ENCODE assay signal across 8 mouse cellular contexts in the genomic region with DNA sequence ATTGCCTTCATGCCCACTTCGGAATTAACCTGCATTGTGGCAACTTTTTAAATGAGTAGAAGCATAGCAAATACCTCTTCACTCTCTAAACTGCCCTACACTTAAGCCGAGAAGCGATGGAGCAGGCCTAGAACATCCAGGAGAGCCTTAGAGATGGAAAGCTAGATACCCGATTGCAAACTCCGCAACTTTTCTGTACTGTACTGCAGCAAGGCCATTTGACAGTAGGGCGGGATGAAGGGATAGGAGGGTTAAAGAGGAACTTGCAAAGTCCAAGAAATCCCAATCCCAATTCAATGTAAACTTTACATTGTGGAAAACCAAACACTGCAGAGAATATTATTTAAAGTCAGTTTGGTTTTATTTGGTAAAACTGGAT. TPM values are rescaled to one million over a fixed set of nuclear protein-coding genes. Genes with fewer than 3 reads are reported as not detected.
DNase-seq lines count a peak whose midpoint lies in the region; ATAC-seq and TF ChIP-seq lines count a peak whose summit lies in the region.

No protein-coding gene starts in this region.

- H3K4me1 ChIP-seq in heart, postnatal 0 days (ENCODE audit: control insufficient read depth, insufficient read depth): peaks cover 17% of the 10 kb centered on the region
- H3K4me1 ChIP-seq in hindbrain, embryonic 14.5 days (replicated peaks; ENCODE audit: control insufficient read depth, insufficient read depth, low read length): peaks cover 24% of the 10 kb centered on the region
- H3K4me1 ChIP-seq in midbrain, embryonic 12.5 days: peaks cover 24% of the 10 kb centered on the region

- no peaks in the 10 kb centered on the region for H3K9me3 ChIP-seq in heart, postnatal 0 days (replicated peaks; ENCODE audit: control insufficient read depth, low read length)
- no peaks in the 10 kb centered on the region for H3K9me3 ChIP-seq in hindbrain, embryonic 14.5 days (ENCODE audit: control insufficient read depth, low read length)
- H3K9me3 ChIP-seq in midbrain, embryonic 12.5 days: no peaks in the 10 kb centered on the region

- no peaks in the 10 kb centered on the region for H3K36me3 ChIP-seq in heart, postnatal 0 days (replicated peaks; ENCODE audit: control insufficient read depth, insufficient read depth, low read length)
- no peaks in the 10 kb centered on the region for H3K36me3 ChIP-seq in hindbrain, embryonic 14.5 days (replicated peaks; ENCODE audit: control insufficient read depth, insufficient read depth)
- no peaks in the 10 kb centered on the region for H3K36me3 ChIP-seq in midbrain, embryonic 12.5 days

- ATAC-seq in heart, postnatal 0 days (ENCODE audit: insufficient read depth, low read depth): no peak
- no peak for ATAC-seq in hindbrain, embryonic 14.5 days (ENCODE audit: low FRiP score)
- no peak for ATAC-seq in midbrain, embryonic 12.5 days (ENCODE audit: low FRiP score, low read depth)

- no peak for DNase-seq in heart, postnatal 0 days (ENCODE audit: low spot score)
- DNase-seq in heart, adult 8-10 months (ENCODE audit: low spot score): no peak
- peak; percentile 64 for DNase-seq in adipocyte (ENCODE audit: low spot score)
- no peak for DNase-seq in hindbrain, embryonic 14.5 days (ENCODE audit: low spot score)
- DNase-seq in c-Kit-positive CD71-positive TER-119-positive erythroid progenitor cells, embryonic 14.5 days (ENCODE audit: low spot score): no peak
- DNase-seq in right cerebral cortex, adult 18-20 months: no peak
- no peak for DNase-seq in cerebellum, adult 11 months

- TF ChIP-seq EP300 in heart, postnatal 0 days (IDR thresholded peaks at IDR 0.05; ENCODE audit: low read depth): no peak

- peak overlapping the region; percentile 70 for H3K4me2 ChIP-seq in heart, postnatal 0 days (ENCODE audit: low read depth, low read length)
- peak overlapping the region; percentile 94 for H3K4me2 ChIP-seq in hindbrain, embryonic 14.5 days (replicated peaks)
- H3K4me2 ChIP-seq in midbrain, embryonic 12.5 days (replicated peaks): peak overlapping the region; percentile 78

- peak overlapping the region; percentile 99 for H3K9ac ChIP-seq in heart, postnatal 0 days (replicated peaks; ENCODE audit: low read depth, low read length)
- peak overlapping the region; percentile 93 for H3K9ac ChIP-seq in hindbrain, embryonic 14.5 days
- H3K9ac ChIP-seq in midbrain, embryonic 12.5 days (replicated peaks): peak overlapping the region; percentile 97

- H3K27ac ChIP-seq in heart, postnatal 0 days (ENCODE audit: low read depth): peak overlapping the region; percentile 98
- H3K27ac ChIP-seq in hindbrain, embryonic 14.5 days: peak overlapping the region; percentile 95
- H3K27ac ChIP-seq in midbrain, embryonic 12.5 days (replicated peaks): peak overlapping the region; percentile 94; the same call in 1 of the 2 replicates

- peak overlapping the region; percentile 97 for H3K4me3 ChIP-seq in heart, postnatal 0 days (ENCODE audit: low read depth, low read length)
- peak overlapping the region; percentile 97 for H3K4me3 ChIP-seq in hindbrain, embryonic 14.5 days (replicated peaks; ENCODE audit: low read length)
- H3K4me3 ChIP-seq in midbrain, embryonic 12.5 days: peak overlapping the region; percentile 94

- 11% methylated on average over 6 of the region's 6 CpGs for WGBS in heart, postnatal 0 days
- WGBS in hindbrain, embryonic 14.5 days: 5% methylated on average over 6 of the region's 6 CpGs
- 15% methylated on average over 6 of the region's 6 CpGs for WGBS in midbrain, embryonic 12.5 days

- no peaks in the 10 kb centered on the region for H3K27me3 ChIP-seq in heart, postnatal 0 days (ENCODE audit: control insufficient read depth, insufficient read depth, low read length)
- no peaks in the 10 kb centered on the region for H3K27me3 ChIP-seq in hindbrain, embryonic 14.5 days (ENCODE audit: control insufficient read depth, insufficient read depth, low read length)
- no peaks in the 10 kb centered on the region for H3K27me3 ChIP-seq in midbrain, embryonic 12.5 days

- TF ChIP-seq CTCF in heart, postnatal 0 days (IDR thresholded peaks at IDR 0.05; ENCODE audit: low read depth): no peak

RNA-seq across cellular contexts. Expression of gene Tapt1, which starts 1.0 kb away (rescaled TPM):
- 36.4 and 57.4 TPM in 2 replicates for total RNA-seq in heart, postnatal 0 days (2014; rRNA removed; ENCODE audit: low replicate concordance)
- polyA plus RNA-seq in heart, postnatal 0 days (2015; fragmentation: Nextera tagmentation; extraction: Ambion mirVana): 14.4 and 15.7 TPM in 2 replicates
- total RNA-seq in heart, adult 8-10 months (2022): 10 to 100 TPM; 17.6 to 26.4 (median 18.3) TPM
- polyA plus RNA-seq in hindbrain, embryonic 14.5 days (2014; fragmentation: Nextera tagmentation; extraction: Ambion mirVana): 35.7 and 39.1 TPM in 2 replicates
- 30.3 and 35.6 TPM in 2 replicates for polyA plus RNA-seq in midbrain, embryonic 12.5 days (2016; fragmentation: Nextera tagmentation; extraction: Ambion mirVana)
